Mouse (Mus musculus): Measurements from ENCODE around the gene Dnaic1.

DNA sequence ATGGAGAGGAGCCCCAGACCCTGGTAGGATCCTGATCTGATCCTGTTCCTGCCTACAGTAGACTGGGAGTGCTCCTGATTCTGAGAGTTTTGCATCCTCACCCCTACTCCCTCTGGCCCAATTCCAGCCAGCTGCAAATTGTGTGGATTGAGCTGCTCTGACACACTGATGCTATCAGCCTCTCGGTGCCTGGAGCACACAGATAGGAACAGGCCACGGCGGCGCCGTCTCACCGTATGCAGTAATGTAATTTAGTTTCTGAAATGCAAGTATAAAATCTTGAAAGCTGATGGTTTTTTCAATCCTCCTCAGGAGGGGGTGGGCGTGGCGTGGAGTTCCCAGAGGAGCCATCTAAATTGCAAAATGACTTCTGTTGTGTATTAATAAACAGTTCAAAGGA lies 27.4 kb upstream of the Dnaic1 start:
- TF ChIP-seq CTCF (IDR thresholded peaks at IDR 0.05) (no peak), EP300 (IDR thresholded peaks at IDR 0.05) (no peak)
